Comparison of ENCODE assay signal across 28 mouse cellular contexts in the genomic region with DNA sequence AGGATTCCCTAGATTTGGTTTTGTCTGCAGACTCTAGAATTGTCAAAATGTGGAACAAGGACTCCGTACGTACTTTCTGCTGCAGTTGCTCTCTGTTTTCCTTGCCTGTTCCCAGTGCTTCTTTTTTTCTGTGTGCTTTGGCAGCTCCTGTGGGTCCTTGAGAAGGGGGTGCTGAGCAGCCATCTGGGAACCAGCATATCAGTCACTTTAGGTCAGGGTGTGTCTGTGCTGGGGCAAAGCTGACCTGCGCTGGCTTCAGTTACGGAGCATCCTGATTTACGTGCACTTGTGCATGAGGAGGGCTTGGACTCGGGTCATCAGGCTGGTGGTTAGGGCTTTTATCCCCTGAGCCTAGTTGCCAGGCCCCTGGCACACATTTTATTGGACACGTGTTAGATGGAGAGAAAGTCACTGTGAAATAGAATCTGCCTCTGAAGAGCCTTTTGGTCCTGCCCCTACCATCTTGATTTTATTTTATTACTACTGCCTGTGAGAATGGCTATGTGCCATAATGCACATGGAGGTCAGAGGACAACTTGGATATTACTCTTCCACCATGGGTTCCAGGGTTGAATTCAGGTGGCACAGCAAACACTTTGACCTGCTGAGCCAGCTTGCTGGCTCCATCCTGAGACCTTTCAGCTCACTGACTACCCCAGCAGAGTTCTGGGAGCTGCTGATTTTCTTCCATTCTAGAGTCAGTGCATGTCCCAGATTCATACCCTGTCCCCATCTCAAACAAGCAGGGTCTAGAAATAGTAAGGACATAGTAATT. TPM values are rescaled to one million over a fixed set of nuclear protein-coding genes. Genes with fewer than 3 reads are reported as not detected.
DNase-seq lines count a peak whose midpoint lies in the region; ATAC-seq lines count a peak whose summit lies in the region.
"Had no signal": no experiment of that assay in that cellular context is flagged by ENCODE, and none has a peak within 500 bp of the region (broad histone marks: within the 10 kb centered on the region; RNA-seq: fewer than 3 reads in every experiment).

No protein-coding gene starts in this region.

- no peak overlapping the region for H3K9ac ChIP-seq in kidney, embryonic 16.5 days (replicated peaks; ENCODE audit: low read length)
- no peak overlapping the region for H3K9ac ChIP-seq in midbrain, embryonic 11.5 days (ENCODE audit: low read length)
- H3K9ac ChIP-seq in midbrain, embryonic 15.5 days, result no peak overlapping the region
- H3K9ac ChIP-seq: embryonic facial prominence, embryonic 13.5 days; forebrain, embryonic 12.5 days; hindbrain, embryonic 13.5 days; limb, embryonic 13.5 days; liver, embryonic 12.5 days had no signal

- no peak overlapping the region for H3K4me2 ChIP-seq in kidney, embryonic 16.5 days (replicated peaks; ENCODE audit: low read depth, low read length)
- no peak overlapping the region for H3K4me2 ChIP-seq in midbrain, embryonic 11.5 days
- H3K4me2 ChIP-seq in midbrain, embryonic 15.5 days, result no peak overlapping the region
- H3K4me2 ChIP-seq: embryonic facial prominence, embryonic 13.5 days; forebrain, embryonic 12.5 days; hindbrain, embryonic 13.5 days; limb, embryonic 13.5 days; liver, embryonic 12.5 days had no signal

- H3K27ac ChIP-seq in kidney, embryonic 16.5 days (ENCODE audit: low read length), result no peak overlapping the region
- no peak overlapping the region for H3K27ac ChIP-seq in midbrain, embryonic 11.5 days (ENCODE audit: low read depth, low read length)
- no peak overlapping the region for H3K27ac ChIP-seq in midbrain, embryonic 15.5 days
- H3K27ac ChIP-seq: embryonic facial prominence, embryonic 13.5 days; forebrain, embryonic 12.5 days; hindbrain, embryonic 13.5 days; kidney, postnatal 0 days; limb, embryonic 13.5 days; liver, embryonic 12.5 days; midbrain, embryonic 10.5 days had no signal

- H3K4me3 ChIP-seq in kidney, embryonic 16.5 days (ENCODE audit: low read length), result no peak overlapping the region
- H3K4me3 ChIP-seq in midbrain, embryonic 11.5 days (ENCODE audit: low read depth, low read length), result no peak overlapping the region
- H3K4me3 ChIP-seq in midbrain, embryonic 15.5 days, result no peak overlapping the region
- H3K4me3 ChIP-seq: embryonic facial prominence, embryonic 13.5 days; erythroblast, embryonic 14.5 days; forebrain, embryonic 12.5 days; hindbrain, embryonic 13.5 days; limb, embryonic 13.5 days; liver, embryonic 12.5 days; midbrain, embryonic 10.5 days had no signal

- ATAC-seq in kidney, embryonic 16.5 days (ENCODE audit: low FRiP score, low TSS enrichment), result no peak
- no peak for ATAC-seq in midbrain, embryonic 11.5 days (ENCODE audit: low FRiP score)
- no peak for ATAC-seq in midbrain, embryonic 15.5 days (replicated peaks)
- 0 out of 2 replicates have a peak, but pooled peaks have one; percentile 22 for ATAC-seq in monocyte, adult 5-6 weeks (replicated peaks; ENCODE audit: insufficient number of reproducible peaks, low FRiP score, low TSS enrichment, poor library complexity, severe bottlenecking)
- ATAC-seq: activated CD4-positive, CD25-positive, alpha-beta regulatory T cell, adult 4 months; liver, embryonic 12.5 days had no signal

- no peaks in the 10 kb centered on the region for H3K4me1 ChIP-seq in kidney, embryonic 16.5 days (ENCODE audit: insufficient read depth, low read length)
- no peaks in the 10 kb centered on the region for H3K4me1 ChIP-seq in midbrain, embryonic 11.5 days (ENCODE audit: control insufficient read depth, insufficient read depth, low read length)
- no peaks in the 10 kb centered on the region for H3K4me1 ChIP-seq in midbrain, embryonic 15.5 days
- H3K4me1 ChIP-seq: embryonic facial prominence, embryonic 13.5 days; forebrain, embryonic 12.5 days; hindbrain, embryonic 13.5 days; limb, embryonic 13.5 days; liver, embryonic 12.5 days; midbrain, embryonic 10.5 days had no signal

- peak; percentile 34 to 74 for DNase-seq in adrenal gland, adult (ENCODE audit: inconsistent age in 2 of 2, low spot score in 1 of 2)
- DNase-seq in adrenal gland, adult 18-20 months (ENCODE audit: low spot score in 2 of 2), result no peak
- DNase-seq in kidney, adult 11 months, result peak; percentile 37
- peak; percentile 33 for DNase-seq in midbrain, embryonic 11.5 days (ENCODE audit: low spot score, missing footprints)
- DNase-seq: cerebellum, adult 8-10 months; cerebellum, postnatal 36 days; embryo, embryonic 11 days; gastrocnemius, postnatal 10 days; layer of hippocampus, adult 9-11 months; lung, adult 18-20 months; lung, postnatal 10 days; thymus, adult 18-20 months; thymus, postnatal 36 days had no signal

- H3K36me3 ChIP-seq in kidney, embryonic 16.5 days (ENCODE audit: insufficient read depth, low read length), result peaks cover 46% of the 10 kb centered on the region
- peaks cover 14% of the 10 kb centered on the region for H3K36me3 ChIP-seq in midbrain, embryonic 11.5 days (ENCODE audit: control insufficient read depth, insufficient read depth, low read length)
- H3K36me3 ChIP-seq in midbrain, embryonic 15.5 days (replicated peaks), result peaks cover 50% of the 10 kb centered on the region

- no peaks in the 10 kb centered on the region for H3K9me3 ChIP-seq in kidney, embryonic 16.5 days (ENCODE audit: low read length)
- no peaks in the 10 kb centered on the region for H3K9me3 ChIP-seq in midbrain, embryonic 11.5 days (ENCODE audit: control insufficient read depth, low read length)
- H3K9me3 ChIP-seq in midbrain, embryonic 15.5 days, result no peaks in the 10 kb centered on the region
- H3K9me3 ChIP-seq: embryonic facial prominence, embryonic 13.5 days; forebrain, embryonic 12.5 days; hindbrain, embryonic 13.5 days; limb, embryonic 13.5 days; liver, embryonic 12.5 days; midbrain, embryonic 10.5 days had no signal

- no peaks in the 10 kb centered on the region for H3K27me3 ChIP-seq in kidney, embryonic 16.5 days (ENCODE audit: insufficient read depth, low read length)
- no peaks in the 10 kb centered on the region for H3K27me3 ChIP-seq in midbrain, embryonic 11.5 days (ENCODE audit: control insufficient read depth, insufficient read depth, low read length)
- H3K27me3 ChIP-seq in midbrain, embryonic 15.5 days (replicated peaks), result no peaks in the 10 kb centered on the region
- H3K27me3 ChIP-seq: embryonic facial prominence, embryonic 13.5 days; forebrain, embryonic 12.5 days; hindbrain, embryonic 13.5 days; limb, embryonic 13.5 days; liver, embryonic 12.5 days had no signal

- 63% methylated on average over 7 of the region's 7 CpGs for WGBS in kidney, embryonic 16.5 days
- 97% methylated on average over 7 of the region's 7 CpGs for WGBS in midbrain, embryonic 11.5 days
- 94% methylated on average over 7 of the region's 7 CpGs for WGBS in midbrain, embryonic 15.5 days

RNA-seq across cellular contexts. Expression of a gene that starts 21.5 kb away (rescaled TPM):
- 10 to 100 TPM; 16.7 to 17.8 TPM for total RNA-seq in adrenal gland, adult 18-20 months (2021)
- 24.4 and 26.9 TPM in 2 replicates for polyA plus RNA-seq in kidney, embryonic 16.5 days (2015; fragmentation: Nextera tagmentation; extraction: Ambion mirVana)
- polyA plus RNA-seq in midbrain, embryonic 11.5 days (2014; fragmentation: Nextera tagmentation; extraction: Ambion mirVana), result 32.8 and 36.9 TPM in 2 replicates
- 20.7 and 21.6 TPM in 2 replicates for polyA plus RNA-seq in midbrain, embryonic 15.5 days (2015; fragmentation: Nextera tagmentation; extraction: Ambion mirVana)
- total RNA-seq in monocyte, adult 5-6 weeks (2017), result 8.7 to 10.5 TPM (median 9.5 TPM) in 3 replicates

RNA-seq across cellular contexts. Expression of a gene that starts 40.6 kb away (rescaled TPM):
- total RNA-seq in adrenal gland, adult 18-20 months (2021), result 1 to 10 TPM; 1.4 to 2.1 TPM
- 4.6 and 5.8 TPM in 2 replicates for polyA plus RNA-seq in kidney, embryonic 16.5 days (2015; fragmentation: Nextera tagmentation; extraction: Ambion mirVana)
- polyA plus RNA-seq in midbrain, embryonic 11.5 days (2014; fragmentation: Nextera tagmentation; extraction: Ambion mirVana), result 0.37 and 0.65 TPM in 2 replicates
- 0.59 and 0.75 TPM in 2 replicates for polyA plus RNA-seq in midbrain, embryonic 15.5 days (2015; fragmentation: Nextera tagmentation; extraction: Ambion mirVana)
- total RNA-seq in monocyte, adult 5-6 weeks (2017), result not detected in 3 replicates
- total RNA-seq: gastrocnemius, postnatal 10 days; heart, postnatal 25 days; neutrophil, adult 5-6 weeks had no signal
- polyA plus RNA-seq: erythroblast, embryonic 14.5 days; spleen, adult 2 months had no signal

Comparison
In these comparisons a context has a peak if more than half of its experiments do, and no peak if none do; other contexts are left out.
1. DNase-seq: peak in adrenal gland, adult (2 of 2), kidney, adult 11 months (single experiment) and midbrain, embryonic 11.5 days (single experiment); none in adrenal gland, adult 18-20 months (0 of 2).